Mouse (Mus musculus): ENCODE measurements at regions not wholly inside any gene's neighbourhood (a gene's known extent, or its start where the extent isn't known, plus 50 kb on each side); places are given as distances from the start of the nearest gene placed in this dataset.

DNA sequence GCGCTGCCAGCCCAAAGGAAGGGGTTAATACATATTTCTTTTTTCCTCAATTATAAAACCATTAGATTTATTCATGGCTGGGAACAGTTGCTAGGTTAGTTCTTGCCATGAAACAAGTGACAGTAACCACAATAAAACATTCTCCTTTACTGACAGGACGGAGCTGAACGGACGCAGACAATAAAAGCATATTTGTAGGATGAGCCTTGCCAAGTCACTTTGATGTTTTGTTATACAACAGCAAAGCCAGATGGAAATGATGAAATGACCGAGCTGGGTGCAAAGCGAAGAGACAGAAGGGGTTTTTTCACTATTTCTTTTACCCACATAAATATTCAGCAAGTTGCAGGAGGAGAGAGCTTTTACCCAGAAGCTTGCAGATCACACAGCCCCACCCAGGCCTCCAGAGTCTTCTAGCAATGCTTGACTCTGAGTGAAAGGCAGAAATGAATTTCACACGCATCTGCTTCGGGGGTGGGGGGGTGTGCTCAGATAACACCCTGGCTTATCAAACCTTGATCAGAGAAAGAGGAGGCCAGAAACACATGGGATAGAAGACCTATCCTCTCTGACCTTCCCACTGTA, 395.3 kb downstream of the Mtx2 start:
- no peak for DNase-seq (ENCODE audit: low read depth)

DNA sequence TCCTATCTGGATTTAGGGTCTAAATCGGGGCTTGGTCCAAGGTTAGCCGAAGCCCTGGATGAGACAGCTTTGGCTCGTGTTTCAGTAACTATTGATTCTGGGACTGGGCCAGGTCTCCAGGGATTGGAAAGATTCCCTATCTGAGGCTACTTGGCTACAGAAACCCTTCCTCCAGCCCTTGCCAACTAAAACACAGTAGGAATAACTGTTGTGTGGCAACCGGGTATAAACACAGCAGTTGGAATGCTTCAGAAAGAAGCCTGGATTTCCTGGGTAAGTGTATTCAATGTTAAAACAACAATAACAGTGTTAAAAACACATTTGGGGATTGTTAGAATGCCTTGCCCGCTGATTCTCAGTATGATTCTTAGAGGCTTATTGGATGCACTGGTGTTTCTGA, 398.8 kb downstream of the Mtx2 start:
- peak; percentile 45 for DNase-seq (ENCODE audit: low read depth)

GRCm38 (mm10) chr2:75240976-75241375, 415.4 kb downstream of the Mtx2 start:
- no peak for DNase-seq (ENCODE audit: low read depth)

DNA sequence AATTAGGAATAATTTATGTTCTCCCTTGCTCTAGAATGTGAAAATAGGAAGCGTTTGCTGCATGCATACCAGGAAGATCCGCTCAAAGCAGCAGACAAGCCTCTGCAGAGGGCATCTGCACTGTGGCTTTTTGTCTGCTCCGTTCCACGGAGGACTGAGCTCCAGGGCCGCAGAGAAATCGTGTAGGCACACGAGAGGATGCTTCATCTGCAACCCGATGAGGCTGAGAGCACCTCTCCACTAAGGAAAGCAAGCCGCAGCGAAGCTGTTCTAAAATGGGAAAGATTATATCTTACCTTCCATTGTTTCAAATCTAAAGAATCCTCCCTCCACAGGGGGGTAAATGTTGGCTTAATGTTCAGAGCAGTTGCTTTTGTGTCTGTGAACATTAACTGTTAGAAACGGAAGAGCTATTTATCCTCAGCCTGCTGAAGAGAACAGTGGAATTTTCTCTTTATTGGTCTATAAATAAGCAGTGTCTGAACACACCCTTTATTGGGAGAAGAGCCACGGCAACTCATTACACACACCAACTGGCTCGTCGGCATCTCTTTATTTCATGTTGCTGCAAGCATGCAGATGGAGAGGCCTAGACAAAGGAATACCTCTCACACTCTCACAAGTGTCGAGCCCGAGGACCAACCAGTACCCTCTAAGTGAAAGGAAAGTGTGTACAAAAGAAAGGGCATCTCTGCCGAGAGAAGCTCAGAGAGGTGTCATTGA, 414.6 kb upstream of the Hnrnpa3 start:
- no peak for DNase-seq (ENCODE audit: low read depth)

DNA sequence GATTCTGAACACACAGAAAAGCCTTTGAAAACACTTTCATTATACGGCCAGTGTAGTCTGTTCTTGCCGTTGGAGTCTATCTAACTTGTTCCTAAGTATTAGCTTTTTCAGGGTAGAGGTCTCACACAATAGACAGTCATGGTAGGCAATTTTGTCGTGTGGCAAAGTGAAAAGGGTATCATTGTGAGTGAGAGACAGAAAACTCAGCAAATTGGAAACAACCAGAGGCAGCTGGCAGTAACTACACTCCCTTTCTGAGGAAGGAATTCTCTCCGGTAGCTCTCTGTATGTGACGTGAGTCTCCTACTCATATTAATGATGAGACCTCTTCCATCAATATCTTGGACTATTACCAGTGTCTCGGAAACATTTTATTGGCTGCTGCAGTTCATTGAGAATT, 413.8 kb upstream of the Hnrnpa3 start:
- no peak for DNase-seq (ENCODE audit: low read depth)

GRCm38 (mm10) chr2:75245662-75246061, 413.4 kb upstream of the Hnrnpa3 start:
- no peak for DNase-seq (ENCODE audit: low read depth)

GRCm38 (mm10) chr2:75246082-75246743, 412.8 kb upstream of the Hnrnpa3 start:
- DNase-seq (ENCODE audit: low read depth), result no peak

GRCm38 (mm10) chr2:75248251-75248650, 410.8 kb upstream of the Hnrnpa3 start:
- no peak for DNase-seq (ENCODE audit: low read depth)

- DNase-seq (ENCODE audit: low read depth), result no peak
Measured at GRCm38 (mm10) chr2:75250507-75250906, 408.6 kb upstream of the Hnrnpa3 start.

GRCm38 (mm10) chr2:75252829-75253228, 406.2 kb upstream of the Hnrnpa3 start:
- no peak for DNase-seq (ENCODE audit: low read depth)

- DNase-seq (ENCODE audit: low read depth), result no peak
Measured at GRCm38 (mm10) chr2:75265218-75265617, 393.8 kb upstream of the Hnrnpa3 start.

DNA sequence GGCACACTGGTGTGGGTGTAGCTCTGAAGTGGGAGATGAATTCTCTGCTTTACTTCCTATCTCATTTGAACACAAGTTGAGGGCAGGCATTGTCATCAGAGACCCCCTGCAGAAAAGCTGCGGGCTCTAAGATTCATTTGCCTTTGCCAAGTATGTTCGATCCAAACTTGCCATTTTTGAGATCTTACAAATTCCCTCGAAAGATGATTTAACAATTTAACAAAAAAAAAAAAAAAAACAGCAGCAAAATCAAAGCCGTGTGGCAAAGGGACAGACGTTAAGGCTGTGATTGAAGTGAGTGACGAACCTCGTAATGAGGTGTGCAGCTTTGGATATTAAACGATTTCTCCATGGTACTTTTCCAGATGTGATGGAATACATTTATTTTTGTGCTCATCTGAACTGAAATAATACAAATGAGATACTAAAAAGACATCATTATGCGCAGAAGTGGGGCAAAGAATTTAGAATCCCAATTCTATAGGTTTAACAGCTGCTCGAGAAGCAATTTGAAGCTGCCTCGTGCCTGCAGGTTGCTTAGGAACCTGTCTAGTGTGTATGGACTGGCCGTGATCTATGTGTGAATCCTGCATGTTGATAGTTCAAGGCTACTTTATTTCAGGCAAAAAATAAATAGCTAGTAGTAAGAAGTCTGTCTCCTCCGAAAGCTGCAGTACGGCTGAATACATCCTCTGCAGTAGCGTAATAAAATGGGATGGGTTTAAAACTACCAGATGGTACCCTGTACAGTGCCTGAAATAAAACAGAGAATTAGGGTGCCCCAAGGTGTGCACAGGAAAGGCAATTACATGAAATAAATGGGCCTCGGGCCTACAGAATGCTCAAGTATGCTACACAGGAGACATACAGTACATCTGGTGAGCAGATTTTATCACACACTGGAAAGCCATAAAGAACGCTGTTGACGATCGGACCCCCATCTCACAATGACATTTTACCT, 393.0 kb upstream of the Hnrnpa3 start:
- no peak for DNase-seq (ENCODE audit: low read depth)

- DNase-seq (ENCODE audit: low read depth), result no peak
Measured at GRCm38 (mm10) chr2:75267949-75268348, 391.1 kb upstream of the Hnrnpa3 start.

GRCm38 (mm10) chr2:75269446-75269845, 389.6 kb upstream of the Hnrnpa3 start:
- no peak for DNase-seq (ENCODE audit: low read depth)

GRCm38 (mm10) chr2:75270115-75270514, 388.9 kb upstream of the Hnrnpa3 start:
- DNase-seq (ENCODE audit: low read depth), result no peak

GRCm38 (mm10) chr2:75287900-75288299, 371.2 kb upstream of the Hnrnpa3 start:
- no peak for DNase-seq (ENCODE audit: low read depth)

DNA sequence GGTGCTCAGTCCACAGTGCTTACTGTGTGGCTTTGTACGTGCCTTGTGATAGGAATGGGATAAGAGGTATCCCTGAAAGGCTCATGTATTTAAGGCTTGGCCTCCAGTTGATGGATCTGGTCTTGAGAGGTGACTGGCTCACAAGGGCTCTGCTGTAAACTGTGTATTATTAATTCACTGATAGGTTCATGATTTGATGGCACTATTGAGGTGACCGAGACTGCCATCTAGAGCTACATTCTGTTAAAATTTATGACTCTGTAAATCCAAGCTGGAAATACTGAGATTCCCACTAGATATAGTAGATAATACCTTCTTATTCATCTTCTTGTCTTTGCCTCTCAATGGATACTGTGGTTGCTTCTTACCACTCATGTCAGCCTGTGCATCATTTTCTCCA, 367.4 kb upstream of the Hnrnpa3 start:
- DNase-seq (ENCODE audit: low read depth), result no peak

- DNase-seq (ENCODE audit: low read depth), result no peak
Measured at GRCm38 (mm10) chr2:75306821-75307220, 352.2 kb upstream of the Hnrnpa3 start.

DNA sequence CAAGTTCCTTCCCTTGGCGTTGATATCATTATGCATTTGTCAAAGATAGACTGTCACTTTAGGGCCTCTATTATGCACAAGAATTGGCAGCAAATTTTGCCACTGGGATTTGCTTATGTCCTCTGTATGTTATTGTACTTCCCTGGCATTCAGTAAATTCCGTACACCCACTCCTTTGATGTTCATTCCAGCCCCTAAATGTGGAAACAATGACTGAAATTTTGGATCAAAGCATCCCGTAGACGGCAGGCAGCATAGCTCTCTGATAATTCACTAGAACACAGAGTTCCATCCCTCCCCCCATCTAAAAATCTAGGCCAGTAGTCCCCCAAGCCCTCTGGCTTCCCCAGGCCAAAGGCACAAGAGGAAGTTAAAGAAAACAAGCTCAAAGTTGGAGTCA, 347.9 kb upstream of the Hnrnpa3 start:
- no peak for DNase-seq (ENCODE audit: low read depth)

- no peak for DNase-seq (ENCODE audit: low read depth)
Measured at GRCm38 (mm10) chr2:75312246-75312645, 346.8 kb upstream of the Hnrnpa3 start.

DNA sequence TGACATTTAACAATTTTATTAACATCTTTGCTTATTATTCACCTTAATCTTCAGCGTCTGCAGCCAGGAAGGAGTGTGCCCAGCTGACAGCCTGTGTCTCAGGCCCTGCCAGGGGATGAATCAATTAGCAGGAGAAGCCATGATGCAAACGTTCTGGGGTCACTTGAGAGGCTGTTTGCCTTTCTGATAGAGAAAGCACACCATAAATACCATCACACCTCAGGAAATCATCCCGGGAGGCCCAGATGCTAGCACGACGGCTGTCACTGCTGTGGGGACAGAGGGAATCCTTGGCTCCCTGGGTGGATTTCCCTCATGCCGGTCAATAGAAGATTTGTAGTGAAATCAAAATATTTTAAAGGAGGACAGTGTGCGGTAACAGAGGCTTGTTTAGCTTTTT, 343.7 kb upstream of the Hnrnpa3 start:
- no peak for DNase-seq (ENCODE audit: low read depth)

- DNase-seq (ENCODE audit: low read depth), result no peak
Measured at GRCm38 (mm10) chr2:75318190-75318589, 340.9 kb upstream of the Hnrnpa3 start.

Data from gonadal fat pad, adult 2 months (tissue).